Mouse (Mus musculus) brain, embryonic 14.5 days (tissue): ENCODE results near the gene Sppl2c.

Experiments used
- CTCF ChIP-seq: fragments of 200-500 bp; IDR thresholded peaks from 2 replicates; pipeline ENCODE4 v1.5.1; 2012; ENCODE audit warnings: inconsistent platforms, mild to moderate bottlenecking, moderate library complexity, borderline replicate concordance; ENCODE audit not compliant: insufficient read depth, insufficient read length; ENCODE audit errors: extremely low read depth
- POLR2A ChIP-seq: fragments of 200-500 bp; IDR thresholded peaks from 2 replicates; pipeline ENCODE4 v1.6.1; 2012; ENCODE audit warnings: mild to moderate bottlenecking, inconsistent platforms, borderline replicate concordance; ENCODE audit not compliant: poor library complexity, insufficient read depth, insufficient read length, severe bottlenecking; ENCODE audit errors: extremely low read depth

DNA sequence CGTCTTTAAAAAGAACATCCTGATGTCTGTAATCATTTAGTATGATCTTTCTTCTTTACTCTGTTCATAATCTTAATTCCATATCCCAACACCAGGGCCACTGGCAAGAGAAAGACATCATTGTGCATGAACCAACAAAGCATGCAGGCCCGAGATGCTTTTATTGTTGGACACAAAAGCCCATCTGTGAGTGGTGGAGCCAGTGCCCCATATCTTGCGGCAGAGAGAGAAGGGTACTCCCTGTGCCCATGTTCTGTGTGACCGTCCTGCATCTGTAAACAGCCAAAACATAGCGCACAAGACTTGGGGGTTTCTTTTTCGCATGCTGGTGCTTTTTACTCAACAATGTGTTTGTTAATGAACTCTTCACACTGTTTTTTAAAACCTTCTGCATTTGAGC lies 25.1 kb downstream of the Sppl2c start:
- no peak for TF ChIP-seq POLR2A
- TF ChIP-seq CTCF: no peak
